Mouse (Mus musculus) lung, adult 2 months (tissue): ENCODE results near the gene Sh3bp1. TPM values are rescaled to one million over a fixed set of nuclear protein-coding genes. Genes with fewer than 3 reads are reported as not detected.
A peak's percentile ranks its signal among the peaks of the same experiment; 100 is the strongest.

Experiments used
- DNase-seq: peaks from one replicate; pipeline ENCODE4 v3.0.0; 2022
- H3K4me1 ChIP-seq: fragments of 200-500 bp; 2 replicates; pipeline ENCODE4 v1.6.1; 2011; ENCODE audit warnings: low read length; ENCODE audit not compliant: control insufficient read depth, insufficient read depth
- H3K4me3 ChIP-seq: fragments of 200-500 bp; replicated peaks from 2 replicates; pipeline ENCODE3; 2011; ENCODE audit warnings: low read depth, mild to moderate bottlenecking, control low read depth, low read length; ENCODE audit errors: extremely low read depth
- CTCF ChIP-seq: fragments of 200-500 bp; IDR thresholded peaks from 2 replicates; pipeline ENCODE4 v1.5.1; 2011; ENCODE audit warnings: mild to moderate bottlenecking, low read length, control low read depth; ENCODE audit not compliant: insufficient read depth
- POLR2A ChIP-seq: fragments of 200-500 bp; IDR thresholded peaks from 2 replicates; pipeline ENCODE4 v1.6.1; 2011; ENCODE audit warnings: low read depth, mild to moderate bottlenecking, control low read depth, low read length, borderline replicate concordance; ENCODE audit errors: extremely low read depth
- WGBS: fragments of 180-500 bp; shearing (Covaris S2); methylation state at CpG from one replicate; pipeline ENCODE4 v1.1.7; 2018; 5-methylcytosine and 5-hydroxymethylcytosine counted together
- polyA plus RNA-seq: library from polyadenylated mRNA; depleted of rRNA; stranded (reverse); fragments of >200 nt; gene quantifications from 2 replicates; pipeline ENCODE4 v1.2.3, GENCODE M21; 2012; rRNA removed

The Sh3bp1 gene
- polyA plus RNA-seq: 77.8 and 92.6 TPM in 2 replicates

- Histone ChIP-seq H3K4me3 (peak within 1 kb of the TSS; percentile 85), H3K4me1 (peaks cover 11% of the 10 kb centered on the region)
- peak; percentile 62 for DNase-seq
- 3% methylated on average over 47 of the region's 47 CpGs for WGBS
- TF ChIP-seq POLR2A: peak; percentile 33; the same call in 1 of the 2 replicates
- TF ChIP-seq CTCF: no peak
Observed at GRCm38 (mm10) chr15:78899740-78900584, at the start of gene Sh3bp1. Gene Sh3bp1, plus strand, starts transcription at chr15:78899768.

GRCm38 (mm10) chr15:78850059-78850824 is 49.3 kb upstream of the Sh3bp1 start:
- no peak overlapping the region for H3K4me3 ChIP-seq
- TF ChIP-seq POLR2A: no peak; the same call in 1 of the 2 replicates
- TF ChIP-seq CTCF: no peak
- no peak for DNase-seq
- H3K4me1 ChIP-seq: peaks cover 31% of the 10 kb centered on the region
- 50% methylated on average over 15 of the region's 15 CpGs for WGBS

- Histone ChIP-seq H3K4me1 (peaks cover 25% of the 10 kb centered on the region), H3K4me3 (no peak overlapping the region)
- WGBS: 45% methylated on average over 6 of the region's 6 CpGs
- no peak for DNase-seq
- TF ChIP-seq POLR2A: peak; percentile 18; the same call in 1 of the 2 replicates
- TF ChIP-seq CTCF: no peak
Observed at GRCm38 (mm10) chr15:78850944-78851343, 48.6 kb upstream of the Sh3bp1 start.

- peak; percentile 91 for DNase-seq
- 8% methylated on average over 13 of the region's 13 CpGs for WGBS
- peaks cover 20% of the 10 kb centered on the region for H3K4me1 ChIP-seq
- H3K4me3 ChIP-seq: no peak overlapping the region
- TF ChIP-seq CTCF (peak; percentile 83), POLR2A (peak; percentile 38; the same call in 1 of the 2 replicates)
Observed at GRCm38 (mm10) chr15:78851505-78852153, 47.9 kb upstream of the Sh3bp1 start.

- TF ChIP-seq POLR2A (no peak), CTCF (no peak)
- 40% methylated on average over 8 of the region's 8 CpGs for WGBS
- DNase-seq: no peak
- H3K4me1 ChIP-seq: peaks cover 16% of the 10 kb centered on the region
- H3K4me3 ChIP-seq: no peak within 1 kb of the TSS
Observed at GRCm38 (mm10) chr15:78855303-78855965, 44.1 kb upstream of the Sh3bp1 start, which contains the start of gene Lgals2. Gene Lgals2, minus strand, starts transcription at chr15:78855529.

GRCm38 (mm10) chr15:78857009-78857408 is 42.6 kb upstream of the Sh3bp1 start:
- no peak for DNase-seq
- WGBS: 18% methylated on average over 7 of the region's 7 CpGs
- no peak for TF ChIP-seq CTCF
- TF ChIP-seq POLR2A: no peak
- Histone ChIP-seq H3K4me3 (no peak overlapping the region), H3K4me1 (peaks cover 13% of the 10 kb centered on the region)

GRCm38 (mm10) chr15:78859311-78859710 is 40.3 kb upstream of the Sh3bp1 start:
- Histone ChIP-seq H3K4me3 (no peak overlapping the region), H3K4me1 (peaks cover 9% of the 10 kb centered on the region)
- DNase-seq: no peak
- 60% methylated on average over 4 of the region's 4 CpGs for WGBS
- TF ChIP-seq CTCF: no peak
- no peak for TF ChIP-seq POLR2A

GRCm38 (mm10) chr15:78859714-78860113 is 39.9 kb upstream of the Sh3bp1 start:
- Histone ChIP-seq H3K4me3 (no peak overlapping the region), H3K4me1 (peaks cover 9% of the 10 kb centered on the region)
- TF ChIP-seq POLR2A: no peak
- no peak for TF ChIP-seq CTCF
- DNase-seq: no peak
- 36% methylated on average over 6 of the region's 6 CpGs for WGBS
